Mouse (Mus musculus): ENCODE data around the gene Gp1bb. TPM values are rescaled to one million over a fixed set of nuclear protein-coding genes. Genes with fewer than 3 reads are reported as not detected.

Gp1bb gene
- total RNA-seq (2021) = under 1 TPM; 0.27 to 0.67 TPM
- long read RNA-seq, experiment 1, partial matches to known transcripts = 0 of 3 reads
- long read RNA-seq, experiment 1, other reads (novel, unspliced or antisense) = 0 of 3 reads
- long read RNA-seq, experiment 2, partial matches to known transcripts = 0 of 3 reads
- long read RNA-seq, experiment 2, other reads (novel, unspliced or antisense) = 0 of 3 reads

DNA sequence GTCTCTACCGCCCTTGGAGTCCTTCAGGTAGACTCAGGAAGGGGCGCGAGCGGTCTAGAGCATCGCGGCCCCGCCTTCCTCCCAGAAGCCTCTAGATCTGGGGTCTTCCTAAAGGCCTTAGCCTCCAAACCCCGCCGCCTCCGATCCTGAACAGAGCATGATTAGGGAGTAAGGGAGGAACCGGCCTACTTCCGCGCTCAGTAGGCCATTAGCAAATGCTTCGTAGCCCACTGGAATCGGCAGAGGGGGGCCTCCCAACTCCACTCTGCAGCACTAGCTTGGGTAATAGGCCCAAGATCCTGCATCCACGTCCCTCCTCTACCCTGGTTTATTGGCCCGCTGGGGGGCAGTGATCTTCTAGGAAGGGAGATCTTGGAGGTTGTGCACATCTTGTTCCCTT, at the start of gene Gp1bb:
Gp1bb (minus strand) TSS at position 385 of the 400 bp plus-strand sequence.
- no peak for DNase-seq

DNA sequence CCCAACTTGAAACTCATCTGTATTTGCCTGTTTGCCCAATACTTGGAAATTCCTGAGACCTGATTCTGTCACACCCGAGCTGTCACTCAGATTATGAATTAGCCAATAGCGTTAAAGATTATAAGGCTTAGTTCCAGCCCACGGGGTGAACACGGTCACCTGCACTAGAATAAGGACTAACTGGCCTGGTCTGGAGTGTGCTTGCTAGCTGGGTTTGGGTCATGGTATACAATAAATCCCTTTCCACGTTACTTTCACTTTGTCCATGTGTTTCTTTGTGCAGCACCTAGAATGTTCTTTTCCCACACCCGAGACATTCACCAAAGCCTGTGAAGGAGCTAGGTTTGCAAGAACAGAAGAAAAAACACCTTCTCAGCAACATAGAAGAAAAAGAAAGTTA, 47.7 kb upstream of the Gp1bb start:
- no peak for DNase-seq

DNA sequence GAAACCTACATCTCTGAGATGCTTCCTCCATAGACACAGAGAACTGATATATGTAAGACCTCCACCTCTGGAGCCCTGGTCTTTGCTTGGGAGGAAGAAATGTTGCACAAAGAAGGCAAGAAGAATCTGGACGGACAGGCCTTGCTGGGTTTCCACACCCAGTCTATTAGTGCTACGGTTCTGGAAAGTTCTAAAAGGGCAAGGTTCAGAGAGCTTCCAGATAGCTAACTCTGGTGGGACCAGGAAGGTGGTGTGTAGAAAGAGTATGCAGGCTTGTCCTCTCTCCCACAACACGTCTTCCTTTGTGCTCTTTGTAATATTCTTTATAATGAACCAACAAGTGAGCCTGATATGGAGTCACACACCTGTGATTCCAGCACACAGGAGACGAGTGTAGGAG, 36.4 kb upstream of the Gp1bb start:
- DNase-seq = no peak

DNA sequence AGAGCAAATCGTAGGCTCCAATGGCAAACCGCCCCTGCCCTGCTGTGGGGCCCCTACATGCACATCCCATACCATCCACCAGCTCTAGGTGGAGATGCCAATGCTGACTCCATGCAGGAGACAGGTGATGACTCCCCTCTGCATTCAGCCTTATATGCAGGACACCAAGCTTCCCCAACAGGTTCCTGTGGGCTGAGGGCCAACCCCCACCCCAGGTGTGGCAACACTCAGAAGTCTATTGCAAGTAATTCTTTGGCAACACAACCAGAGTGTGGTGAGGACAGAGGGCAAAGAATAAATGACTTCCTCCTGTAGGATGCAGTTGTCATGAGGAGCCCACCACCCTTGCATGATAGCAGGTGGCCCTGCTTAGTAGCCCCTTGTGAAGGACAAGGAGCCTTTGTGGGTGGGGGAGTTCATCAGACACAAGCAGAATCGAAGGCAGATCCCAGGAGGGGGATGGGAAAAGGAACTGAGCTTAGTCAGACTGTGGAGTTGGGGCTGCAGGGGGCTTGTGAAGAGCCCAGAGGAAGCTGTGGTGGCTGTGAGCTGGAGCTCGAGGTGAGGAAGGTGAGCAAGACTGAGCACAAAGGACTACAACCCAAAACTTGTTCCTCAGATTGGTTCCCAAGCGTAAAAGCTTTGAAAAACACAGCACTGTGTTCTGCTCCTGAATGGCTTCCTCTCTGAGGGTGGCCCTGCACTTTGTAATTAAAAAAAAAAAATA, 33.3 kb upstream of the Gp1bb start:
- no peak for DNase-seq

DNA sequence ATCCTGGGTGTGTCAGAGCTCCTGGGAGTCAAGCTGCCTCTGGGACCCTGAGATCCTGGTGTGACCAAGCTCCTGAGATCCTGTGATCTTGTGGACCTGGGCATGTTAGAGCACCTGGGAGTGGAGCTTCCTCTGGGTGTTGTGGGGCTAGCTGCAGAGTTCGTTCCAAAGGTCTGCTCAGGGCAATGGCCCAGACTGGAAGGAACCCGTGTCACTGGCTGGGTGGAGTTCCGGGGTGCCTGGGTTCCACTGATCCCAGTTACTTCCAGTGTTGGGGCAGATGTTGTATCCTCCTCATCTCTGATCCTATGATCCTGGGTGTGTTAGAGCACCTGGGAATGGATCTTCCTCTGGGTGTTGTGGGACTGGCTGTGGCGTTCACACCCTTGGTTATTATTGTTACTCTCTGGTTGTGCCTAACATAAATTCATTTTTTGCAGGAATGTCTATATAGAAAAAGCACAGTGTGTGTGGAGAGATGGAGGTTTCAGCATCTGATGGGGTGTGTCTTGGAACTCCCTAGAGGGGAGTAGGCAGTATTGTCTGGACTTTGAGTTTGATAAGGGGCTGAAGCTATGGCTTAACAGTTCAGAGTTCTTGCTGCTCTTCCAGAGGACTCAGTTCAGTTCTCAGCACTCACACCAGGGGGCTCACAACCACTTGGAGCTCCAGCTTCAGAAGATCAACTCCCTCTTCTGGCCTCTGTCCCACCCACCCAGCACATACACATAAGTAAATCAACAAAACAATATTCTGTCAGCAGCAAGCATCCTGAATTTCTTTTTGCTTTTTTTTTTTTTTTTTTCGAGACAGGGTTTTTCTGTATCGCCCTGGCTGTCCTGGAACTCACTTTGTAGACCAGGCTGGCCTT, 31.3 kb upstream of the Gp1bb start:
- no peak for DNase-seq

DNA sequence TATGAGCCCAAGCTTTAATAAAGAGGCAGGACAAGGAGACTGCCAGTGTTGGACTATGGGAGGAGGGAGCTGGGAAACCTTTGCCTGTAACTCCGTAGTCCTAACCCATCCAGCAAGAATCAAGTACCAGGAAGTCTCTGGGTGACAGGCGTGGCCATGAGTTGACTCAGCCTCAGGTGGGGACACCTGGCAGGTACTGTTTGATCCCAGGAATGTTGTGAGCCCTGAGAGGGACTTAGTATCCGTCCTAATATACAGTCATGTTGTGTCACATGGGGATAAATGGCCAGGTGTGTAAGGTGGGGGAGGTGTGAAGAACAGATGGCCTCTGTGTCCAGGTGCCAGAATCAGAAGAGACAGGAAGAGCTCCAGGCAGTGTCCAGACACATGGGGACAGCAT, 26.9 kb upstream of the Gp1bb start:
- no peak for DNase-seq

DNA sequence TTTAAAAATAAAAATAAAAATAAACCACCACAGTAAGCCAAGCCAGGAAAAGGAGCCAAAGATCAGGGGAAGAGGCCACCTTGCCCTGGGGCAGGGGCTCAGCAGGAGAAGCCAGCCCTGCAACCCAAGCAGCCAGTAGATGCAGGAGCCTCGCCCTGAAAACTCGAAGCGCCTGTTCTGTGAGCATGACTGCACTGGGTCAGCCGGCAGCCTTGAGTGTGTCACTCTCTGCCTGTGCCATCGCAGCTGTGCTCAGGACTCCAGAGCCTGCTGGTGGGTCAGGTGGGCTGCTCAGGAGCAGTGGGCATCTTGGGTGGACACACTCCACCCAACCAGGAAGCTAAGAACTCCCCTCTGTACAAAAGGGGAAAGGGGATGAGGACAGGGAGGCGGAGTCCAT, 23.1 kb upstream of the Gp1bb start:
- DNase-seq = no peak

DNA sequence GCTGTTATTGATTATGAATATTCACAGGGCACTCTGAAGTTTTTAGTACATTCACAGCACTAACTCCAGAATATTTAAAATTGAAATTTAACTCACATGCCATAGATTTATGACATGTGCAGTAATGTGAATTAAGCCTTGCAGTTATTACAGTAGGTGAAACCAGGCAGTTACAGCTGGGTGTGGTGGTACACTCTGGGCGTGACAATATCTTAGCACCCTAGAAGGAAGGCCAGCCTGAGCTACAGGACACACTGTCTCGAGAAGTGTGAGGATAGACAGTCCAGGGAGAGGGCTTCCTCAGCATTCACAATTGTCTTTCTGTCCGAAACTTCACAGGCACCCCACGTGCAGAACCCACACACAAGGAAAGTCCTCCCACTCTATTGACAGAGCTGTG, 22.3 kb upstream of the Gp1bb start:
- no peak for DNase-seq

DNA sequence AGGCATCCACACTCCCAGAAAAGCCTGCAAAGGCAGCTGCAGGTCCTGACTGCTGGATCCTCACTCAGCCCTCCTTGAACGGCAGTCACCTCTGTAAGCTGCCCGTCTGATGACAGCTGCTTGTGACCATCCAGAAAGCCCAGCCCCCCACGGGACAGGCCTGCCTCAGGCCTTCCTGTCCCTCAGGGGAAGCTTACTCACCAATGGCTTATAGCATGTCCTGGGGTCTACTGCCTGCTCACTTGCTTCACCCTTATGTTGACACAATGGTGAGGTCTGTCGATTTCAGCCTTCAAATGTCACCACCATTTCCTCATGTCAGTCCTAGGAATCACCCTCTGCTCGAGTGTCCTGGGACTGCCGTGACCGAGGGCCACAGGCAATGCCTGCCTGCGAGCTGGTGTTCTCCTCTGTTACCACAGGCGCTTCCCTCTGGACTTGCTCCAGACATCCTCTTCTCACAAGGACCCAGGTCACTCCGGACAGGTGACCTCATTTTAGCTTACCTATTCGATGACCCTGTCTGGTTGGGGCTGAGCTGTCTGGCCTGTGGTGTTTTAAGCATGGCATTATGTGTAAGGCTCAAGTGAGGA, 21.3 kb upstream of the Gp1bb start:
- no peak for DNase-seq

DNA sequence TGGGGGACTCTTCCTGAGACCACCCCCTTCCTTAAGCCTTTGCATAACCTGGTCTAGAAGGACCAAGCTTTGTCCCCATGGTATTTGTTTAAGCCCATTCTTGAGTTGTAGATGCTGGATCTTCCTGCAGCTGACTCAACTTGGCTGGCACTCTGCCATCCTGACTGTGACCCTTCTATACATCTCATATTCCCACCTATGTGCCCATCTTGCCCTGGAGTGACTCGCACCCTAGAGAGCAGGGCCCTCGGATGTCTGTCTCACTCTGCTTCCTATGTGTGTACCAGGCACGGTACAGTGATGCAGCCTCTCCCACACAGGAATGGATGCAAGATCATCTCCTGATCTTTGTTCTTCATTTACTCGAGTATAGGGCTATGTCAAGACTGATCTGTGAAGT, 20.7 kb upstream of the Gp1bb start:
- DNase-seq = no peak

DNA sequence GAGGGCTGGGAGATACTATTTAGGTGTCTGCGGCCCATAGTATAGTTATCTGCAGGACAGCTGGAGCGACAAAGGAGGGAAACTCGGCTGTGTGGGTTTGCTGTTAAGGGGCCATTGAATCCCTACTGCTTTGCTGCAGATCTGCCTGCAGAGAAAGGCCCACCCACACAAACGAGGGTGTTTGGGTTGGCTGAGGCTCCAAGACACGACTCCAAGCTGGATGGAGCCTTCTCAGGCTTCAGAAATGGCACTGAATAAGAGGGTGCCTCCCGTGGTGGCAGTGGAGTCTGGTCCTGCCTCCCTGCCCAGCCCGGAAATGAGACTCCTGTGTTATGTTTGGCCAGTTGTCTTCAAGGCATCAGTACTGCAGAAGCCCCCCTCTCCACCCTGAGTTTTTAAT, 20.1 kb upstream of the Gp1bb start:
- no peak for DNase-seq

DNA sequence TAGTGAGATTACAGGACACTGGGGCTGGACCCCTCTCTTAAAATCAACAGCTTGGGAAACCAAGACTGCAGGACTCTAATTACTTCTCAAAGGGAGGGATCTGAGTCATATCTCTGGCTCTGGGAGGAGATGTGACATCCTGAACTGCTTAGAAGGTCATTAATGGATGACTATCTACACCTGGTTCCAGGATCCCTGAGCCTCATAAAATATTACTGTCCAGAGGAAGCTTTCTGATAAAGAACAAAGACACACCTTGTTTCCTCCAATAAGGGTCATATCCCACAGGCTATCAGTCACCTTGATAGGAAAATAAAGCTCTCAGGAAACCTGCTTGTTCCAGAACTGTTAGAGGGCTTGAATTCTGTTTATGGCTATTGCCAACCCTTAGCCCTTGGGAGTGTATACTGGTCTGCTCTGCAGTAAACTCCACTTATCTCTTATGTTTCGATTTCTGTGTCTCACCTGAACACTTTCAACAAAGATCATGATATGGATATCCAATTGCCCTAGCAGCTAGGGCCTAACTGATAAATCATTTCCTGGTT, 17.3 kb upstream of the Gp1bb start:
- DNase-seq = no peak

DNA sequence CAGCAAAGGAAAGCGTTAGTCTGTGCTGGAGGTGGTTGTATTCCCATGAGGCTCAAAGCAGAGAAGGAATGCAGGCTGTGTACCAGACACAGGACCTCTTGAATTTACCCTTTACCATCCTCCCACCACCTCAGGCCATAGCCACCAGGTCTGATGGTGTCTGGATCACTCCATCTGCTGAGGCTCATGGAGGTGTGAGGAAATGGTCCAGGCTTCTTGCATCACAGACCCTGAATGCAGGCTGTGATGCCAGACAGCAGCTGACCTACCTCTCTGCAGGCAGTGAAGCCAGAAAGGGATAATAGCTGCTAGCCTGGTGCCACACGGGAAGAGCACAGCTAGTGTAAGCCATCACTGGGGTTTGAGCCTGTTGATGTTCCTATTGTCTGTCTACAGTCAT, 16.2 kb upstream of the Gp1bb start:
- DNase-seq = no peak

DNA sequence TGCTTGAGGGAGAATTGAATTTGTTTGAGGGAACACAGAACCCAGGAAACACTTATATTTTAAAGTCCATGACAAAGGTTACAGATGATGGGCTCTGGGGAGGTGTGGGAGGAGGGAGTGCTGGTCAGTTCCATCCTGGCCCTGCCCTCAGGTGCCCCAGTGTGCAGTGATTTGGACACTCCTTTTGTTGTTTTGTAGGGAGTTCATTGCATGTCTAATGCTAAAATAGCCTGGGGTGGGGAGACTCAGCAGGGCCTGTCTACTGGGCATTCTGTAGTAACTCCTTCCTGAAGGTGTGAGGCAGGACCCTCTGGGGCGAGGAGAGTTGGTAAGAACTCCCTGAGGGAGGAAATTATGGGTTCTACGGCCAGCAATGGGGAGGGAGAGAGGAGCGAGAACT, 14.6 kb upstream of the Gp1bb start:
- no peak for DNase-seq

DNA sequence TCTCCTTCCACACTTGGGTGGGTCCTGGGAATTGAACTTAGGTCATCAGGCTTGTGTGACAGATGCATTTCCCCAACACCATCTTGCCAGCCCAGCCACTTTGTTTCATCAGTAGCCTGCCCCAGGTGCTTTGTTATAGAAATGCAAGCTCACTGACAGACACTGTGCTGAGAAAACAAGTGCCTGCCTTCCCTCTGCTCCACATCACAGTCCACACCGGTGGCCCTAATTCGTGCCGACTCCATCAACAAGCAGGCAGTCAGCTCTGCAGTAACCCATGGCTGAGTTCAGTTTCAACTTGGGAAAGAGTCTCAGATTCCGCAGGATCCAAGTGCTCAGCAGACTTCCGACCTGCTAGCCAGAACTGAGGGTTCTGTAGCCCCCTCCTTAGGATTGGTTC, 14.2 kb upstream of the Gp1bb start:
- no peak for DNase-seq

DNA sequence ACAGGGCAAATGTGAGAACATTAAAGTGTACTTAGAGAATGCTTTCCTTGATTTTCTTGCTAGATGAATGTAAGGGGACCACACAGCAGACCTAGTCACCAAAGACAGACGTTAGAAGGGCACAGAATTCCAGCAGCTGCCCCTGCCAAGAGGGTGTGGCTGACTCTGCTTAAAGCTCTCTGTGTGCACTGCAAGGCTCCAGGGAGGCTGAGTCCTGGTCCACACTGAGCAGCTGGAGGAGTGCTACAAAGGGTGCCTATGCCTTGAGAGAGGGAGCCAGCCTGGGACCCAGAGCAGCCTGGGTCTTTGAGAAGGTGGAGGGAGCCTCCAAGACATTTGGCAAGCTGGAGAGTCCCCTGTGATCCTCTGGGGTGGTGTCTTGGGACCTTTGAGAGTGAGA, 11.1 kb upstream of the Gp1bb start:
- no peak for DNase-seq

DNA sequence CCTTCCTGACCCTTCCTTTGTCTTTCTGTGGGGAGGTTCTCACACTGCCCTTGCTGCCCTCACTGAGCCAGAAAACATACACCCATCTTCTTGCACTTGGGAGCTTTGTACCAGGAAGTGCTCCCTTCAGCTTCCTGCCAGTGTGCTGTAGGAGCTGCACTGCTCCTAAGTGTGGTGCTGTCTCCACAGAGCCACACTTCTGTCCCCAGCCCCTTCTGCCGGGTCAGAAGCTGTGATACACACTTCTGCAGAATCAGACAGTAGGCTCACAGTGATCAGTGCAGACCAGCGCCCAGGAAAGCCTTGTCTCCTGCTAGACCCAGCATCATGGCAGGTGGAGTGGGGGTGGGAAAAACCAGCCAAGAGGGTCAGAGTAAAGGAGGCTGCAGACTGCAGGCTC, 10.6 kb upstream of the Gp1bb start:
- no peak for DNase-seq

DNA sequence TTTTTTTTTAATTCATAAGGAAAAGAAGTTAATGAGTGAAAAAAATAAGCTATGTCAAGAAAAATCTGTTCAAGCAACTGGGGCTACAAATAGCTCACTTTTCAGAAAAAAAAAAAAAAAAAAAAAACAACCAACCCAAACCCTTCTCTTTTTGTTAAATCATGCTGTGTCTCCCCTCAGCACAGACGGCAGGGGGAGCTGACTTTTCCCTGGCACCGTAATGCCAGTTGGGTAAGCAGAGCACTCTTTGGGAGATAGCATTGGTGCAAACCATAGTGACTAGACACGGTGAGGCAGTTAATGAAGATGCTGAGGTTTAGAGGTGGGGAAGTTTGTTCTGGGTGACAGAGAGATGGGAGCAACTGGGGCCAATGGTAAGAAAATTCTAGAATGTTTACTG, 9.9 kb upstream of the Gp1bb start:
- no peak for DNase-seq

DNA sequence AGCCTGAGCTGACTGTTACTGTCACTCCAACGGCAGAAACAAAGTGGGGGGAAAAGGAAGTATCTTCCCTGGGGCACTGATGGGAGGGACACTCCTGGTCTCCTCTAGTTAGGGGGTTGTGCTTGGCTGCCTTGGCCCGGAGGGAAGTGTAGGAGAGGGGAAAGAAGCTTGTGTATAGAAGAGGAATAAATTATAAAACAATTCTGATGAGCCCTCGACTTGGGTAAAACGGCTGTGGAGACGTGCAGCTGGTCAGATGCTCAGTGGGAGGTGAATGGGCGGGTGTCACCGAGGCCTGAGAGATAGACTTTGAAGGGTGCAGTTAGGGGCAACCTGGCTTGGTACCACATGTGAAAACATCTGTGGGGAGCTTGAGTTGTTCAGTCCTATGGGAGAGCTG, 8.9 kb upstream of the Gp1bb start:
- no peak for DNase-seq

DNA sequence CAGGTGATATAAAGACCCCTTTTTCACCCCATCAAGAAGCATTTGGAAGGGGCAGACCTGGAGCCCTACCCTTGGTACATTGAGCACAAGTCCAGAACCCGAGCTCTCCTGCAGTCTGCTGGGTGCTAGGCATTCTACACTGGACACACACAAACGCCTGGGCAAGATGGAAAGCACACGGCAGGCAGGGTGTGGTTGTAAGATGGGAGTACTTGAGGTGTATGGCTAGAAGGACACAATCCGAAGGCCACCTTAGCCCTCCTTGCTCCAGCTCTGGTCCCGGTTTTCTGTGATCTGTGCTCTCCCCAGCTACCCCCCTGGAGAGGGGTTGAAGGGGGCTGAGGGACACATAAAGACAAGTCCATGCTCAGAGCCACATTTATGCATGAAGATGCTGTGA, 8.1 kb upstream of the Gp1bb start:
- DNase-seq = no peak

DNA sequence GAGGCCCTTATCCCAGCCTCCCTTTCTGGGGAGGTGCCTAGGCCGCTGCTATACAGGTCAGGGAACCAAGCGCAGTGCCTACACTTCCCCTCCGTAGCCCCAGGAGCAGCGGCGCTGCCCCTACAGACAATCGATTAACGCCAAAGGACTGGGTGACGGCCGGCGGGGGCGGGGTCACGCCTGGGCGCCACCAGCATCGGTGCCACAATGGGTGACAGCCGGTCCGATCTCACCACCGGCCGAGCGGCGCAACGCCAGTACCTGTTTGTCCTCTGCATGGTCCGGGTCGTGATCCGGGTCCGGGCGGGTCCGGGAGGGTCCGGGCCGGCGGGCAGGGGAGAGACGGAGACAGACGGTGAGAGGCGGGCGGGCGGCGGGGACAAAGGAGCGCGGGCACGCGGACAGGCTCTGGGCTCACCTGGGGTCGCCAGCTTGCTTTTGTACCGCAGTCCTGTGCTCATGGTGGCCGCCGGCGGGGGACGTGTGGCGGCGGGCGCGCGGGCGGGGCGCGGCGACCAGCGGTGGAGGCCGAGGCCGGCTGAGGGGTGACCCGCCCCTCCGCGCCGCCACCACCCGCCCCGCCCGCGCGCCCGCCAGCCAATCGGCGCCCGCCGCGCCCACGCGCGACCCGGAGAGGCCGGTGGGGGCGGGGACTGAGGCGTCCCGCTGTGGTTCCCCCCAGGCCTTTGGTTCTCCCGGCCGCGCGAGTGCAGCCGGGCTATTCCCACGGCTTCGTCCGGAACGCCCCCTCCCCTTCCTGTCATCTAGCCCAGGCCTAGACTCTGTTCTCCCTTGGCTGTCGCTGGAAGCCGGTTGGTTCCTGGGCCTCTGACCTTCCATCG, 7.4 kb upstream of the Gp1bb start, which contains the start of gene Sept5:
Sept5 (minus strand) TSS at position 565 of the 842 bp plus-strand sequence.
- DNase-seq = peak; percentile 75 to 78

DNA sequence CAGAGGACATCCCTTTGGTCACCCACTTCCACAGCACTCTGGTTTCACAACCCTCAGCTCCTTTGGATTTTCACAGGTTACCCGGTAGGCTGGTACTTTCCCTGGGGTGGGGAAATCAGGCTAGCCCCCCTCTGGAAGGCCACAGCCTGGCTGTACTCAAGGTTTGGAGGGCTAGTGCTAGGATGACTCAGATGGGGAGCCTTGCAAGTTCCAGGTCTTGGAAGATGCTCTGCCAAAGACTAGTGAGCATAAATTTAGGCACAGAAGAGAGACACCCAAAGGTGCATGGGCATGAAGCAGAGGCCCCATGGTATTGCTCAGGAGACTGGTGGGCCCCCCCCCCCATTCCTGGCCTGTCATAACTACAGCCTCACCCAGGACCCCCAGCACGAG, 6.7 kb upstream of the Gp1bb start:
- no peak for DNase-seq
